Mouse (Mus musculus): ENCODE data around the gene Asic5.
A peak's percentile ranks its signal among the peaks of the same experiment; 100 is the strongest.

The Asic5 gene

DNA sequence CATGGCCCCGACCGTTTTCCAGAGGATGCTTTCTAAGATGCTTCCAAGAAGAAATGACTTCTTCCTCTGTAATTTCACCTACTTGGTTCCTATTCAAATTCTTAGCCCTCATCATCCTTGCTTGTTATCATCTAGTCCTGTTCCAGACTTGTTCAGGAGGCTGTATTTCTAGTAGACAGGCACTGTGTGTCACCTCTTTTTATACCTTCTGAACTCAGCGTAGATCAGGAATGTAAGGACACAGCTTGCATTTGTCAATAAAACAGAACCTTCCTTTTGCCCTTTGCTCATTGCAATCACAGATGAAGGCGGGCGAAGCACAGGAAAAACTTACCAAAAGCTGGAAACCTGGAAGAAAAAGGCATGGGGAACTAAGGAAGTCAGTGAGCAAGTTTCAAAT is at the start of gene Asic5:
TSS of gene Asic5 (plus strand) at position 301 of the 400 bp plus-strand sequence.
- no peak for DNase-seq (ENCODE audit: extremely low read depth, low read depth)

DNA sequence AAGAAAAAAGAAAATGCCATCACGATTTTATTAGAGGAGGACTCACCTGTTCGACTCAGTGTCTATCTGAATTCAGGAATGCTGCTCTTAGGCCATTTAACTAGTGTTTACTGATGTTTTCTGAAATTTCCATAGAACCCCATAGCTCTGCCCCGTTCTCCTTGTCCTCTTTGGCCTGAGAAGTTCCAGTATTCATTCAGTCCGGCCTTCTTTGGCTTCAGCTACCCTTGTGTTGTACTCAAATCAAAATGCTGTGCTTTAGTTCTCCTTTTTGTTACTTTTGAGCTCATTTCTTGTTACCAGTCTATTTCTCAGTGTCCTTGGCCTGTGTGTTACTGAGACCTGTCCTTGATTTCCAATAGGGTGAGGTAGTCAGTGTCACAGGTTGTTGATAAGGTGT is 48.7 kb upstream of the Asic5 start:
- DNase-seq (ENCODE audit: extremely low read depth, low read depth): no peak

DNA sequence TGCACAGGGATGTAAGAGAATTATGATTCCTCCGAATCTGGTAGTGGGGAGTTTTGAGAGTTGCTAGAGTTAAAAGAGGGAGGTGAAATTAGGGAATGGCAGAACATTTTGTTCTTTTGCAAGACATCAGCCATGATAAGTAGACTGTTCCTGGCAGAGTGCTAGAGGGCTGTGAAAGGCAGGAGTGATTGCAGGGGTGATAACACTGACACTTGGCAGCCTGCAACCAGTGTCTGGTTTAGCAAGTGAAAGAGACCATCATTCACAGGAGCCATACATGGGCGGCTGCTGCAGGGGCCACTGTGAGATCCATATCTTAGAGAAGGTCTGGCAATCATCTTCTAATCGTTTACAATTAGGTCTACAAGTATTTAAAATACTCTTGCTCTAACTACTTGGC is 43.2 kb upstream of the Asic5 start:
- no peak for DNase-seq (ENCODE audit: extremely low read depth, low read depth)

DNA sequence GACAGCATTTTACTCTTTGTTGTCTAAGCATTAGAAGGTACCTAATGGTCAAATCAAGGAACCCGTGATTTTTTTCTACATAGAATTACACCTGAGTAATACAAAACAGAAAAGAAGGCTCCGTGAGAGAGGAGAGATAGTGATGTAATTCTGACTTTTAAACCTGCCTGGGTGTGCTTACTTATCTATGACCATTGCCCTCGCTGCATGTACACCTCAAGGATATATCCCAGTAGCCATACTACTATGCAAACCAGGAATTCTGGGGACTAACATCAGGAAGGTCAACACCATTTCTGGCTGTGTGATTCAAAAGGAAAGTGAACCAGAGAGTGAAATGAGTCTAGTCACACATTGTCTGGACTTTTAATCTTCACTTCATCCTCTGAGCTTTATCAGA is 39.7 kb upstream of the Asic5 start:
- DNase-seq (ENCODE audit: extremely low read depth, low read depth): no peak

DNA sequence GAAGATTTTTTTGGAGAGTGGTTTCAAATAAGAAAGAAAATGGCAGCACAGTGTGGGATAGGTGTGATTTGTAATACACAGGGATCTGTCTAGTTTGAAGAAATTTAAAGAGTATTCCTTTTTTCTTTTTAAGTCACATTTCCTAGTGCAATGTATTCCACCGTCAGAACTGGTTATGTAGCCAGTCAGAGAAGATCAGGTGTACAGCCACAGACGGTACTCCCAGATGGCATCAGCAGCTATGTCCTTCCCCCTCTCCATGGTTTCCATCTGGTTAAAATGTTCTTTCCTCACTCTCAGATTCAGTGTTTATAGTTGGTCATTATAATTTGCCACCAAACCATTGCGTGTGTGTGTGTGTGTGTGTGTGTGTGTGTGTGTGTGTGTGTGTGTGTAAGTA is 39.0 kb upstream of the Asic5 start:
- no peak for DNase-seq (ENCODE audit: extremely low read depth, low read depth)

DNA sequence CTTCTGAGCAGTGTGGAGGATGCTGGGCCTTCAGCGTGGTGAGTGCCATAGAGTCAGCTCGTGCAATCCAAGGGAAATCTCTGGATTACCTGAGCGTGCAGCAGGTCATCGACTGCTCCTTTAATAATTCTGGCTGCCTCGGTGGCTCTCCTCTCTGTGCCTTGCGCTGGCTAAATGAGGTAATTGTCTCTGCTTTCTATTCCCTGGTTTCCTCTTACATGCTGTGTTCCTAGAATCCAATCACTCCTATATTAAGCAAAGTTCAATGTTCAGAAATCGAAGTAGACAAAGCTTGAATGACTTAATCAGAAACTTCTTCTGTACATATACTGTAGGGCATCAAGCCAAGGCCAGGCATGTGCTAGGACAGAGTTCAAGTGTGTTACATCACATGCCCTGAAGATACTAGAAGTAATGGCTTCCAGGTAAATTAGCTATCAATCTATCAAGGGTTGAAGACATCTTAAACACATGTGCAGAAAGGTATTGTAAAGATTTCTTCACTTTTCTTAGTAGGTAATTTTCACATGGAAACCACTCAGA is 37.2 kb upstream of the Asic5 start:
- no peak for DNase-seq (ENCODE audit: extremely low read depth, low read depth)

DNA sequence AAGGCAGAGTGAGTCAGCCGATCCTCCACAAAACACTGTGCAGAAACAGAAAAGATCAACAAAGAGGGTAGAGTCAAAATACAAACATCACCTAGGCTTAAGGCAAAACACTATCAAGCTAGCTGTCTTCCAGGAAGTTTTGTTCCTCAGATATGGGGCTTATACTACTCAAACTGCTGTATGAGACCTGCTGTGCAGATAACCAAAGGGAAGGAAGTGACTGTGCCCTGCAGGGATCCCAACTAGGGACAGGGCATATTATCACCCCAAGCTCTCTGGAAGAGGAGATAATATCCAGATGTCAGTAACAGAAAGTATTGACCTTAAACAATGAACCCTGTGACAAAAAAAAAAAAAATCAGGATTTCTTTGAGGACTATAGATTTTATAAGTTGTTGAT is 33.0 kb upstream of the Asic5 start:
- DNase-seq (ENCODE audit: extremely low read depth, low read depth): no peak

DNA sequence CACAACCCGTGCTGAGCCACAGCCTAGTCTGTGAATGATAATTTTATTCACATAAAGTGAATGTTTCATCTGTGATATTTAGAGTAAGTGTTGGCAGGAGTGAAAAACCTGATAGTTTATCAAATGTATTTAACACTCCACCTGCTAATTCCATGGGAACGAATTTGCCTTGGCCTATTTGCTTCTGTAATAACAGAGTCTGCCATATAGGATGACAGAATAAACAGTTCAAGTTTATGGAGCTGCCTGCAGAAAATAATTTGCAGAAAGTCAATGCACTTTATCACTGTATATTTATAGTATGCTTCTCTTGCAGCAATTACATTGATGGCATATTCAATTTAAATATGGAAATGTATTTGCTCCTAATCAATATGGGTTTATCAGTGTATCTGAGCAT is 30.3 kb upstream of the Asic5 start:
- no peak for DNase-seq (ENCODE audit: extremely low read depth, low read depth)

DNA sequence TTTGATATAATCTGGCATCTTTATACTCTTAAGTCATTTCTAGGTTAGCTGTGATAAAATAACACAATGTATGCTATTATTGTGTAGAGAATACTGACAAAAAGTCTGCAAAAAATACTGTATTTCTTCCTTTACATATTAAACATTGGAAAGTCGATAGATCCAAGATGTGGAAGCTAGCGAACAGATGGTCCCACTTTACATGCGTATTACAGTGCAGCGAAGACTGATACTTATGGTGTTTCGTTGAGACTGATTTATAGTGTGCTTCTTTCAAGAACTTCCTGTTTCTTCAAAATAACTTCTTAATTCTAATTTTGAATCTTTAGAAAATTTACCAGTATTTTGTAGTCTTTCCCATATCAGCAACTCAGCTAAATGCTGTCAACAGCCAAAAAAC is 24.6 kb upstream of the Asic5 start:
- DNase-seq (ENCODE audit: extremely low read depth, low read depth): no peak

DNA sequence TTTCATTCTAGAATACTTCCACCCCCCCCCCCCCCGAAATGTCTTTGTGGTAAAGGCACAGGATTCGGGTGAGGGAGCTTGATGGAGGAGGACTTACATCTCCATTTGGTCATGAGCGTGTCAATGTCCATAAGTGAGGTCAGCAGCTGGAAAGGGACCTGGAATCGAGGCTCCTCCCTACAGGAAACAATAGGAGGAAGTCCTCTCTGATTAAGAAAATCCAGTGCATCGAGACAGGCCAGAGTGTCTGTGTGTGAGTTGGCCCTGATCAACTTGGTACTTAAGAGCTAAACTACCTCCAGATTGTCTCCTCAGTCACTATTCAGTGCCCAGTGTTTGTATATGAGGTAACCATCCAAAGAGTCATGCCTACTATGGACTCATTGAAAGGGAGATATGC is 20.8 kb upstream of the Asic5 start:
- DNase-seq (ENCODE audit: extremely low read depth, low read depth): no peak

DNA sequence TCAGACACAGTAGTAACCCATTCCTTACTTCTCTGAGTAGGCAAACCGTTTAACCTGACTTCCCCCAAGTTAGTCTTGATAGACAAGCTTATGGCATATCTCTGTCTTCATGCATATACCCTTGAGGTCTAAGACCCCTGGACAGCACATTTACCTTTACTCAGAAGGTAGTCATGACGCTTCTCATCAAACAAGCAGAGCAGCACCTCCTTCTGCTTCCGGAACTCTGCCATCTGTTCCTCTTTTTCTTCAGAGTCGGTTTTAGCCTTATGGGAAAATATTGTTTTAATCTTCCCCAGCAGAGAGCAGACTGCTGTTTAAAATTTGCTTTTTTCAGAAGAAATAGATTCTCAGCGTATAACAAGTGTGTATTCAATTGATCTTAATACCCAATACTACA is 18.3 kb upstream of the Asic5 start:
- no peak for DNase-seq (ENCODE audit: extremely low read depth, low read depth)

DNA sequence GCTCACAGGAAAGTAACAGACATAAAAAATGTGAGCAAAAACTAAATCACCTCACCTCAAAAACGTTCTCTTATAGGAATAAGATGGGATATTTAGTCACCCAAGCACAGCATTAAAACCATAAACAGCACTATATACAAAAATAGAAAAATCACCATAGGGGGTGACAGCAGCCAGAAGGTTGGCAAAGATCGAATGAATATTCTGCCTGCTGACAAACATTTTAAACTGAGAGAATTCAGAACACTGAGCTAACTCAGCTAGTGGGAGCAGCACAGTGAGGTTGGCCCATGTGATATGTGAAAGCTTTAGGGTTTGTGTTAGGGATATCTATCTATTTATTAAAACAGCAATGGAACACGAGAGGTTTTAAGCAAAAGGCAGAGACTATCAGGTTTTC is 17.5 kb upstream of the Asic5 start:
- DNase-seq (ENCODE audit: extremely low read depth, low read depth): no peak

DNA sequence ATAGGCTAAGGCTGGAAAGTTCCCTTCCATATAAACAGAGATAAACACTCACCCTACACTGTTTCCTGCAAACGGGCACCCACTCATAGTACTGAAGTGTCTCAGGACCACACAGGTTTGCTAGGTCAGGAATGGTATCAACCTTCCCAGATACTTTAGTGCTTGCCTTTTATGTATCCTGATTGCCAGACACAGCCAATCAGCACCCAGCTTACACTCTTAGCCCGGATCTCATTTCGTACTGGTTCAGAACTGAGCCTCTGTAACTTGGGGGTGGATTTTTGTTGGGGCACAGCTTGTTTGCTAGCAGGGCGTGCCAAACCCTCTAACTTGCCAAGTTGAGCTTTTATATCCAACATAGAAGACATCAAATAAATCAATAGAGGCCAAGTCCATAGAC is 6.5 kb upstream of the Asic5 start:
- DNase-seq (ENCODE audit: extremely low read depth, low read depth): no peak

DNA sequence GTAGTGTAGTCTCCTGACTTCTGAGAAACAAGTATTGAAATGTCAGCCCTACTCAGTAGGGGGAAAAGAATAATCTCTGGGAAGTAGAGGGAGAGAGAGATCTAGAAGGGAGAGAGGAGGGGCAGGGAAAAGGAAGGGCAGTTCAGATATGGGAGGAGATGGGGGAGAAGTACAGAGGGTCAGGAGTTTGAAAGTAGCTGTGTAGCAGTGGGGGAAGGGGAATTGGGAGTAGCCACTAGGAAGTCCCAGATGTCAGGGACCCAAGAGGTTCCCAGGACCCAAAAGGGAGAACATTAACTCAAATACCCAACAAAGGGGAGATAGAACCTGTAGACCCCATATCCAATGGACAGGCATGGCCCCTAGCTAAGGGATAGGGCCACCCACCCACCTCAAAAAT is 6.0 kb upstream of the Asic5 start, which contains the start of gene Tdo2:
TSS of gene Tdo2 (minus strand) at position 101 of the 400 bp plus-strand sequence.
- no peak for DNase-seq (ENCODE audit: extremely low read depth, low read depth)

DNA sequence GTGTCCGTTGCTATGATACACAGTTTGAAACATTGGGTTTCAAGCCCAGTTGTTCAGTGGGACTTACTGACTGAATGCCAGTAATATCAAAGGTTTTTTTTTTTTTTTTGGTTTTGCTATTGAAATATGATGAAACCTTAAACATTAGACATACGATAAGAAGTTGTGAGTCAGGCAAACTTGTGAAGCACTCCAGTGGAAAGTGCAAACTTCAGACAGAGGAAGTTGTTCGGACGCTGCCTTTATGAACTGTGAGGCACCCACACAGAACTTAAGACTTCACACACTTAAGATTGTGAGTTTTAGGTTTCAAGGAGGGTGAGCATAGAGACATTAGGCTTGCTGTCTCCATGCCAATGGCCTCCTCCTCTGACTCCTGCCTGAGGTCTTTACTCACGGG is 514 bp upstream of the Asic5 start:
- DNase-seq (ENCODE audit: extremely low read depth, low read depth): no peak

DNA sequence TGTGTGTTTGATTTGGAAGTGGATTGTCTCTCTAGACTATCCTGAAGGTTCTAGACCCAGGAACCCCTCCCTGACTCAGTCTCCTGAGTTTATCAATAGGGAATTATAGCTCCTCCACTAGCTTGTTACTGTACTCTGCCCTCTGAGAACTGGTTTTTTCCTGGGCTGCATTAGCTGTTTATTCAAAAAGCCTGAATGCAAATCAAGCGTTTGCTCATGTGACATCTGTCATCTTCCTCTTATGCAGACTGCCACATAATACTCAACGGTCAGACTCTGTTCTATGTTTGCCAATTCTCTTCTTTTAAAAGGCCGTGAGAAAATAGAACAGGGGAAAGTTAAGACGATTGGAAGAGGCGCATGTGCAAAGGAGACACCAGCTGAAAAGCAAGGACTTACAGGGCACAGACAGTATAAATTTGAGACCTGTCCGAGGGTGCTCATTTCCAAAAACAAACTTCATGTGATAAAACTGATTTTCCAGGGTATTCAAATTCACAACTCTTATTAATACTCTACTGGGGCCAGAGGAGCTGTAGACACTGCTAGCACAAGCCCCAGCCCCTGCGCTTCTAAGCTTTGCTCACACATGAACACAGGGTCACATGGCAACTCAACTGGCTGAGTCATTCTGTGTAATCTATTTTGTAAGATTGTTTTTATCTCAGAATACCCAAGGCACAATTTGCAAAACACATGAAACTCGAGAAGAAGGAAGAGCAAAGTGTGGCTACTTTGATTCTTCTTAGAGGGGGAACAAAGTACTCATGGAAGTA is 1.2 kb downstream of the Asic5 start:
- no peak for DNase-seq (ENCODE audit: extremely low read depth, low read depth)

DNA sequence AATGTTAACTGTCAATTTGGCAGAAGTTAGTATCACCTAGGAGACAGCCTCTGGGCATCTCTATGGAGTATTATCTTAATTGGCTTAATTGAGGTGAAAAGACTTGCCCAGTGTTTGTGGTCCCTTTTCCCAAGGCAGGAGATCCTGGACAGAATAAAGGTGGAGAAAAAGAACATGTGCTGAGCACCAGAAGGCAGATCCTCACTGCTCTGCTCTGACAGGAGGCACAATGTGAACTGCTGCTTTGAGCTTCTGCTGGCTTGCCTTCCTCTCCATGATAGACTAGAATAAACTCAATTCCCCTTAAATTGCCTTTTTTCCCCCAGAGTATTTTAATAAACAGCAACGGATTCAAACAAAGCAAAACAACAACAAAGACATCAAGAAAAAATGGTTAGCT is 3.0 kb downstream of the Asic5 start:
- DNase-seq (ENCODE audit: extremely low read depth, low read depth): no peak

DNA sequence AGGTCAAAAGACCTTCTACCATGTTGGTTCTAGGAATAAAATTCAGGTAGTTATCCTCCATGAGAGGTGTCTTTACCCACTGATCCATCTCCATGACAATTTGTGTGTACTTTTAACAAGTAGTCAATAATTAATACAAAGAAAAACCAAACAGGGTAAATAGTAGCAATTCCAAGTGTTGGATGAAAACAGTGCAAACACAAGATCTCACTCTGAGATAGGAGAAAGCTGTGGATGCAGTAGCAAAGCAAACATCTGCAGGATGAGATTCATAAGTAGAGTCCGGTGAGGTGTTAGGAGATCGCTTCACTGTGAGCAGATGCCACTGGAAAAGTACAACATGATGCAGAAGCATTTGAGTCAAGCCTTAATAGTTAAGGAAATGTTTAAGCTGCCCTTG is 4.0 kb downstream of the Asic5 start:
- no peak for DNase-seq (ENCODE audit: extremely low read depth, low read depth)

DNA sequence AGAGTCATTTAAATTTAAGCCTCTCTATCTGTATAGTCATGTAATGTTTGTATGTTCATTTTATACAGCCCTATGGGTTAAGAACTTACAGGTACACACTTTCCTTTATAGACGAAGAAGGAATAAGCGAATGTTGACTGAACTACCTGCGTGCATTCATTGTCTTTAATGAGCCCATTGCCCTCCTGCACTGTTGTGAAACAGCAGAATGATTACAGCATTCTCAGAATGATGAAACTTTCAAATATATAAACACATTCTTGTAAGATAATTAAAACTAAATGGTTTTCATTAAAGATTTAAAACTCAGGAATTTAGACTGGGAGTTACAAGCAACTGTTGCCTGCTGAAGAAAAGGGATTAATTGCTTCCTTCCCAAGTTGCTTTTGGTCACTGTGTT is 5.5 kb downstream of the Asic5 start:
- DNase-seq (ENCODE audit: extremely low read depth, low read depth): no peak

DNA sequence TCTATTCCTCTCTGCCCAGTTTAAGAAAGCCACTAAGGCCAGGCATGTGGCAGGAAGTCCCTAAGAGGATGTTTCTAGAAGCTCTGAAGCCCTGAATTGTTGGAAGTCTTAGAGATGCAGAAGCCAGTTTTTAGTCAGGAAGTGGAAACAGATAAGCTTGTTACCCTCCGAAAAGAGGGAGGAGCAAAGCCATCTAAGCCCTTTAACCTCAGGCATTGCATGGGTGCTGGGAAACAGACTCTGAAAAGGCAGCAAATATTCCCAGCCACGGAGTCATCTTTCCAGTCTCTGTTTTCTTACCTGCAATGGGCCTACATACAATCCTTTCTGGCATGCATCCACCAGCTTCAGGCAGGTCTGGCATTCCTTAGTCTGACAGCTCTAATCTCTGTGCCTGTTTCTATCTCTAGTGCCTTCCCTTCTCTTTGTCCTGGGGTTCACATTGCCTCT is 7.6 kb downstream of the Asic5 start:
- peak; percentile 12 for DNase-seq (ENCODE audit: extremely low read depth, low read depth)

DNA sequence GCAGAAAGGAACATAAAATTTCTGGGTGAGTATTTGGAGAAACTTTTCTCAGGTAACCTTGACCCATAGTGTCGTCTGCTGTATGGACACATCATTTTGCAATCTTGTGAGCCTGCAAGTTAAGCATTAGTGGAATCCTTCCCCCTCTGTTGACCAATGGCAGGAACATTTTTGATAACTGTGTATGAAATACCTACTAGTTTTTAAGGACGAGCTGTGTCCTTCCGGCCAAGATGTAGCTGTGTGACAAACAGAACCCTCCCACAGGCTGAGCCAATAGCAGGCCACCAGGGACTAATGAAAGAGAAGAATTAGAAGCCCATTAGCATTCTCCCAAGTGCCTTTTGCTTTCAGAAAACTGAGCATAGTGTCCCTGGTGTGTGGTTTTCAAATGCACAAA is 8.4 kb downstream of the Asic5 start:
- DNase-seq (ENCODE audit: extremely low read depth, low read depth): no peak

DNA sequence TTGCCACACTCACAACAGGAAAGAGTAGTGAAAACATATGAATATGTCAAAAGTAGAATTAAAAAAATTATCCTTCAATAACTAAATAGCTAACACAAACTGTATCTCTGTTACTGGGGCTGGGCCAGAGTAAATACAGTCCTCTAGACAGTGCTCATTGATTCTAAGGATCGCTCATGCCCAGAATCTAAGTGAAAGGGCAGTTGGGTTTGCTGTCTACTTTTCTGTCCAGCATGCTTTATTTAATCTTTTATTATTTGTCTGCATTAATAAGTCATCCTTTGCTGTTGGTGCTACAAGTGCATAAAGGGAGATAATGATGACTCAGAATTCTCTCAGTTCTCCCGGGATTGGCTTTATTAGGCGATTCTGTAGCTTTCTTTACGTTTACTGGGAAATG is 13.3 kb downstream of the Asic5 start:
- no peak for DNase-seq (ENCODE audit: extremely low read depth, low read depth)

DNA sequence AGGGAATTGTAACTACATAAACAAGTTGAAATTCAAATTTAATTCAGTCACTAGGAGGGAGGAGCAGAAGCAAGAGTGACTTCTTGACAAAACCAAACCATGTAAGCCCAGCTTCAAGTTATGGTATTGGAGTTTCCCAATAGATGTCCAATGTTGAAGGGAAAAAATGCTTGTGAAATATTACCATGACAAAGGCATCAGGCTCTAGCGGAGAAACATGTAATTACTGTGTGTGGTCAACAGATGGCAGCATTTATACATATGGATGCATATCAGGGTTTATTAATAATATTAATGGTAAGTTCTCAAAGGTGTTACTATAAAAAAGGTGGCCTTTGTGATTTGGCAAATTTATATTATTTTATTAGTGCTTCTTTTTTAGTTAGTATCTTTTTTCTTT is 13.9 kb downstream of the Asic5 start:
- peak; percentile 46 for DNase-seq (ENCODE audit: extremely low read depth, low read depth)
